Mouse (Mus musculus): ENCODE measurements around the gene Itpk1. TPM values are rescaled to one million over a fixed set of nuclear protein-coding genes. Genes with fewer than 3 reads are reported as not detected.

Gene Itpk1
- polyA plus RNA-seq, 1 experiment from 2014 or later, result 38.7 TPM

DNA sequence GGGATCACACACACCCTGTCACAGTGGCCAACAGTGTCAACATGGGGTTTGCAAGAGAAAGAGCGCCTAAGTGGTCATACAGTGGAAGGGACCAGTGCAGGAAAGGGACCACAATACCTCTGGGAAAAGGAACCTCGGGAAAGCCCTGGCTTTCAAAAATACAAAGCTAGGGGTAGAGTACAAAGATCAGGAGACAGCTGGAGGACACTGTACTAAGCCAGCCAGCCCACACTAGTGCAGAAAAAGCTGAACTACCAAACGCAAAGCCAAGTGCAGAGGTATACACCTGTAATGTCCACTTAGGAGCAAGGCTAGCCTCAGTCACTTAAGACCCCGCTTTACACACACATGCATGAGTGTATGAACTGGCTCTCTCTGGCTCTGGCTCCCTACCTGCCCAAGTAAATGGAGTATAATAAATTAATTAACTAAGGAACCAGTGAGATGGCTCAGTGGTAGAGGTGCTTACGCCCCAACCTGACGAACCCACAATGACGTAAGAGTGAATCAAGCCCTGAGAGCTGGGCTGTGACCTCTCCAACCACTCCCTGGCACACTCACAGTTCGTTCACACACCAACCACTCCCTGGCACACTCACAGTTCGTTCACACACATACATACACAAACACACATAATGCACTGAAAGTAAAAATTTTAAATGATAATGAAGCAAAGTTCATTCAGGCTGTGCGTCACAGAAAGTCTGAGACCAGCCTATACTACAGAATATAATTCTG, 39.1 kb downstream of the Itpk1 start:
- H3K9me3 ChIP-seq (replicated peaks), result no peaks in the 10 kb centered on the region
- H3K27me3 ChIP-seq, result no peaks in the 10 kb centered on the region
- 89% methylated on average over 10 of the region's 10 CpGs for WGBS
- H3K4me2 ChIP-seq, result no peak overlapping the region
- ATAC-seq, result no peak
- no peak overlapping the region for H3K9ac ChIP-seq
- no peak overlapping the region for H3K4me3 ChIP-seq
- H3K4me1 ChIP-seq, result peaks cover 3% of the 10 kb centered on the region
- 0 out of 2 replicates have a peak, but pooled peaks cover 8% of the 10 kb centered on the region for H3K36me3 ChIP-seq (ENCODE audit: poor library complexity, severe bottlenecking)
- H3K27ac ChIP-seq, result no peak overlapping the region

- Histone ChIP-seq H3K4me2 (no peak overlapping the region), H3K4me3 (no peak overlapping the region), H3K9ac (no peak overlapping the region), H3K36me3 (ENCODE audit: poor library complexity, severe bottlenecking) (0 out of 2 replicates have a peak, but pooled peaks cover 8% of the 10 kb centered on the region), H3K27ac (no peak overlapping the region), H3K9me3 (replicated peaks) (no peaks in the 10 kb centered on the region), H3K4me1 (no peaks in the 10 kb centered on the region), H3K27me3 (no peaks in the 10 kb centered on the region)
- 97% methylated on average over 2 of the region's 2 CpGs for WGBS
- no peak for ATAC-seq
Measured at GRCm38 (mm10) chr12:102664052-102664448, 40.7 kb downstream of the Itpk1 start.

GRCm38 (mm10) chr12:102663349-102664051, 41.2 kb downstream of the Itpk1 start:
- H3K9me3 ChIP-seq (replicated peaks), result no peaks in the 10 kb centered on the region
- H3K27ac ChIP-seq, result no peak overlapping the region
- no peaks in the 10 kb centered on the region for H3K27me3 ChIP-seq
- no peak overlapping the region for H3K9ac ChIP-seq
- H3K36me3 ChIP-seq (ENCODE audit: poor library complexity, severe bottlenecking), result 0 out of 2 replicates have a peak, but pooled peaks cover 8% of the 10 kb centered on the region
- H3K4me1 ChIP-seq, result no peaks in the 10 kb centered on the region
- no peak for ATAC-seq
- H3K4me2 ChIP-seq, result no peak overlapping the region
- 81% methylated on average over 11 of the region's 11 CpGs for WGBS
- no peak overlapping the region for H3K4me3 ChIP-seq

GRCm38 (mm10) chr12:102661772-102662171, 43.0 kb downstream of the Itpk1 start:
- Histone ChIP-seq H3K9me3 (replicated peaks) (no peaks in the 10 kb centered on the region), H3K36me3 (ENCODE audit: poor library complexity, severe bottlenecking) (0 out of 2 replicates have a peak, but pooled peaks cover 8% of the 10 kb centered on the region), H3K27ac (peak overlapping the region; percentile 14; the same call in 1 of the 2 replicates), H3K4me3 (no peak overlapping the region), H3K27me3 (no peaks in the 10 kb centered on the region), H3K9ac (no peak overlapping the region), H3K4me2 (no peak overlapping the region), H3K4me1 (no peaks in the 10 kb centered on the region)
- no peak for ATAC-seq
- WGBS, result 87% methylated on average over 7 of the region's 7 CpGs

DNA sequence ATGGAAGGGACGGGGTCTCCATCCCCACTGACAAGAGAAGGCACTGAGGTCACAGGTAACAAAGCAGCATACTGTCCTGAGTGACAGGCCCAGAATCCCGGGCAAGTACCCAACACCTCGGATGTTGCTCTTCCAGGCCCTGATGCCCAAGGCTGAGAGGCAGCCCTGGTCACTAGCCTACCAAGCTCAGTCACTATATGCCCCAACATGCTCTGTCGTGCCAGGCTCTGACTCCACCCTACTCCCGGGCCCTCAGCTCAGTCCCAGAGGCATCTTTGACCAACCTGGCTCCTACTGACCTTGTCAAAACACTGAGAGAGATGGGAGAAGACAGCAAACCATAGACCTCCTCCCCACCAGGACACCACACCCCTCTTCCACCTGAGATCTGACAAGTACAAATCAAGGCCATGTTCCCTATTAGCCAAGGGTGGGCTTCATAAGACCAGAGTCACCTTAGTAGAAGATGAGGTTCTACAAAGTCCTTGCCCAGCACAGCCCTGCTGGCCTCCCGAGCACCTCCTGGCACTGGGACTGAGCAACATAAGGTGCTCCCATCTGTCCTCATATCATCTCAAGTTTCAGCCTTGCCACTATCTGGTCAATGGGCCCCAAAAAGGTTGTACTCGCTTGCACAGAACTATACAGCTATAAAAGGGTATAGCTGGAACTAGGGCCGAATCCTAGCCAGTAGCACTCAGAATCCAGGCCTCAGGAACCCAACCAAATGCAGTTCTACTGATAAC, 43.7 kb downstream of the Itpk1 start:
- no peak overlapping the region for H3K9ac ChIP-seq
- 0 out of 2 replicates have a peak, but pooled peaks cover 8% of the 10 kb centered on the region for H3K36me3 ChIP-seq (ENCODE audit: poor library complexity, severe bottlenecking)
- no peak overlapping the region for H3K4me3 ChIP-seq
- H3K4me2 ChIP-seq, result no peak overlapping the region
- no peaks in the 10 kb centered on the region for H3K27me3 ChIP-seq
- no peaks in the 10 kb centered on the region for H3K9me3 ChIP-seq (replicated peaks)
- H3K4me1 ChIP-seq, result no peaks in the 10 kb centered on the region
- ATAC-seq, result no peak
- 0 out of 2 replicates have a peak overlapping the region, but pooled peaks have one; percentile 14 for H3K27ac ChIP-seq
- WGBS, result 90% methylated on average over 8 of the region's 8 CpGs

- Histone ChIP-seq H3K36me3 (ENCODE audit: poor library complexity, severe bottlenecking) (no peaks in the 10 kb centered on the region), H3K27ac (no peak overlapping the region), H3K27me3 (no peaks in the 10 kb centered on the region), H3K4me3 (no peak overlapping the region), H3K4me1 (peaks cover 22% of the 10 kb centered on the region), H3K9ac (no peak overlapping the region), H3K9me3 (replicated peaks) (no peaks in the 10 kb centered on the region), H3K4me2 (no peak overlapping the region)
- no peak for ATAC-seq
- WGBS, result 68% methylated on average over 6 of the region's 6 CpGs
Measured at GRCm38 (mm10) chr12:102653003-102653402, 51.7 kb downstream of the Itpk1 start.

- Histone ChIP-seq H3K9ac (no peak overlapping the region), H3K4me2 (no peak overlapping the region), H3K36me3 (ENCODE audit: poor library complexity, severe bottlenecking) (no peaks in the 10 kb centered on the region), H3K9me3 (replicated peaks) (no peaks in the 10 kb centered on the region), H3K27ac (no peak overlapping the region), H3K4me1 (peaks cover 22% of the 10 kb centered on the region), H3K4me3 (no peak overlapping the region), H3K27me3 (no peaks in the 10 kb centered on the region)
- ATAC-seq, result peak; percentile 22; the same call in 1 of the 2 replicates
- WGBS, result 74% methylated on average over 8 of the region's 8 CpGs
Measured at GRCm38 (mm10) chr12:102652420-102652819, 52.3 kb downstream of the Itpk1 start.

DNA sequence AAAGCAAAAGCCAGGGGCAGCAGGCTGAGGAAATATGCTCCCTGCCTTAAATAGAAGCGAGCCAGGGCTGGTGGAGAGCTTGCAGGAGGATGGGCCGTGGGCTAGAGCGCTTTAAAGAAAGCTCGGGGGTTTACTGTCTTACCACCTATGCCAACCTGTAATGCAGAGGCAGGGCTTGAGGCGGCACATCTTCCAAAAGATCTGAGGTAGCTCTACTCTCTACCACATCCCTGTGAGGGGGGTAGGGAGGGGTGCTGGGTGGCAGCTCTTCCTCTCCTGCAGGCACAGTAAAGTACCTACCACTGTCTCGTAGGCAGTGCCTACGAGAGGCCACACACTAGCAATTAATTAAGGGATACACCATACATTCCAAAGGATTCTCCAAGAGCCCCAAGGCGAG, 52.9 kb downstream of the Itpk1 start:
- WGBS, result 57% methylated on average over 8 of the region's 8 CpGs
- Histone ChIP-seq H3K4me3 (no peak overlapping the region), H3K9me3 (replicated peaks) (no peaks in the 10 kb centered on the region), H3K27ac (no peak overlapping the region), H3K4me1 (peaks cover 23% of the 10 kb centered on the region), H3K27me3 (no peaks in the 10 kb centered on the region), H3K9ac (no peak overlapping the region), H3K36me3 (ENCODE audit: poor library complexity, severe bottlenecking) (no peaks in the 10 kb centered on the region), H3K4me2 (no peak overlapping the region)
- no peak for ATAC-seq

- H3K36me3 ChIP-seq (ENCODE audit: poor library complexity, severe bottlenecking), result no peaks in the 10 kb centered on the region
- no peak overlapping the region for H3K4me2 ChIP-seq
- WGBS, result 87% methylated on average over 8 of the region's 8 CpGs
- no peak for ATAC-seq
- H3K4me3 ChIP-seq, result no peak overlapping the region
- H3K4me1 ChIP-seq, result peaks cover 25% of the 10 kb centered on the region
- H3K27me3 ChIP-seq, result no peaks in the 10 kb centered on the region
- H3K9me3 ChIP-seq (replicated peaks), result no peaks in the 10 kb centered on the region
- H3K9ac ChIP-seq, result no peak overlapping the region
- no peak overlapping the region for H3K27ac ChIP-seq
Measured at GRCm38 (mm10) chr12:102651401-102651800, 53.3 kb downstream of the Itpk1 start.

GRCm38 (mm10) chr12:102650649-102651048, 54.1 kb downstream of the Itpk1 start:
- ATAC-seq, result no peak

DNA sequence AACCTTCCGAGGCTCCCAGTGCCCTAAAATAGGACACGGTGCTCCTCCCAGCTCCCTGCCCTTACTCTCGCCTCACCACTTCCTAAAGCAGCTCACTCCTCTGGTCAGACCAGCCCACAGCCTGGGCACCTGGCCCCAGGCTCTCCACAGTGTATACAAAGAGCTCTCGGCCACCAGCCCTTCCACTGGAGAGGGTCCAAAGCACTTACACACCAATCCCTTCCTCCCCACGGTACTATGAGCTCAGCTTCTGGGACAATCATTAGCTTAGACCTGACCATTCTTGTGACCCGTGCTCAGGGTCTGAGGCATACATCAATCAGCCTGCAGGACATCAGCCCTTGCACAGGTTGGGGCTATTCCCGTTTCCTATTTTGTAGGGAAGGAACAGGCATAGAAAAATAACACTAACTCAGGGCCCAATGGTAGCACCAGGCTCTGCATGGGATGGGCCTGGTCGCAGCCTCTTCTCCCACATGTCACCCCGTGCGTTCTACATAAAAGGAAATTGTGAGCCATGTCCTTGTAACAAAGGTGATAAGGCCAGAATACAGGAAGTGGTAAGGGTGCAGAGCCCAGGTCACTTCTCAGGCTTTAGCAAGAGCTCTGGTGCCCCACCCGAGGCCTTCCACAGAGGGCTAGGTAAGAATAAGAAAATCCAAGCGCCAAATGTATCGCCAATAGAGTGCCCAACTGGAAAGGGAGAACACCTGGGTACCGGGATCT, 56.7 kb downstream of the Itpk1 start:
- Histone ChIP-seq H3K27me3 (no peaks in the 10 kb centered on the region), H3K4me1 (peaks cover 30% of the 10 kb centered on the region), H3K4me2 (no peak overlapping the region), H3K36me3 (ENCODE audit: poor library complexity, severe bottlenecking) (no peaks in the 10 kb centered on the region), H3K9ac (no peak overlapping the region), H3K9me3 (replicated peaks) (no peaks in the 10 kb centered on the region), H3K27ac (no peak overlapping the region), H3K4me3 (no peak overlapping the region)
- no peak for ATAC-seq
- 86% methylated on average over 14 of the region's 14 CpGs for WGBS

More at GRCm38 (mm10) chr12:102650649-102651048, 54.1 kb downstream of the Itpk1 start:
- H3K4me1 ChIP-seq, result peaks cover 25% of the 10 kb centered on the region
- no peak overlapping the region for H3K4me2 ChIP-seq
- no peaks in the 10 kb centered on the region for H3K9me3 ChIP-seq (replicated peaks)
- H3K36me3 ChIP-seq (ENCODE audit: poor library complexity, severe bottlenecking), result no peaks in the 10 kb centered on the region
- WGBS, result 85% methylated on average over 4 of the region's 4 CpGs
- H3K9ac ChIP-seq, result no peak overlapping the region
- no peak overlapping the region for H3K27ac ChIP-seq
- no peaks in the 10 kb centered on the region for H3K27me3 ChIP-seq
- no peak overlapping the region for H3K4me3 ChIP-seq

Data from forebrain, embryonic 13.5 days (tissue).